Mouse (Mus musculus): Measurements from ENCODE around the gene Glcci1.

Gene Glcci1

GRCm38 (mm10) chr6:8556849-8557571 is 47.6 kb downstream of the Glcci1 start:
- DNase-seq = no peak

- no peak for DNase-seq
Observed at GRCm38 (mm10) chr6:8560682-8561081, 51.3 kb downstream of the Glcci1 start.

- DNase-seq = no peak
Observed at GRCm38 (mm10) chr6:8582377-8582776, 73.0 kb downstream of the Glcci1 start.

GRCm38 (mm10) chr6:8583892-8584291 is 74.5 kb downstream of the Glcci1 start:
- no peak for DNase-seq

- no peak for DNase-seq
Observed at GRCm38 (mm10) chr6:8591665-8592064, 82.3 kb downstream of the Glcci1 start.

GRCm38 (mm10) chr6:8617369-8617768 is 108.0 kb downstream of the Glcci1 start:
- no peak for DNase-seq

- peak; percentile 54 for DNase-seq
Observed at GRCm38 (mm10) chr6:8619582-8620350, 110.4 kb downstream of the Glcci1 start.

GRCm38 (mm10) chr6:8623045-8623444 is 113.6 kb downstream of the Glcci1 start:
- DNase-seq = no peak

GRCm38 (mm10) chr6:8628226-8628625 is 118.8 kb downstream of the Glcci1 start:
- no peak for DNase-seq

GRCm38 (mm10) chr6:8628715-8629267 is 119.4 kb downstream of the Glcci1 start:
- DNase-seq = no peak

GRCm38 (mm10) chr6:8630531-8630930 is 121.1 kb downstream of the Glcci1 start:
- DNase-seq = no peak

- no peak for DNase-seq
Observed at GRCm38 (mm10) chr6:8631362-8631761, 122.0 kb downstream of the Glcci1 start.

GRCm38 (mm10) chr6:8631986-8632632 is 122.7 kb downstream of the Glcci1 start:
- no peak for DNase-seq

- DNase-seq = no peak
Observed at GRCm38 (mm10) chr6:8632701-8633100, 123.3 kb downstream of the Glcci1 start.

- no peak for DNase-seq
Observed at GRCm38 (mm10) chr6:8638122-8638521, 128.7 kb downstream of the Glcci1 start.

GRCm38 (mm10) chr6:8638899-8639298 is 129.5 kb downstream of the Glcci1 start:
- DNase-seq = no peak

- DNase-seq = no peak
Observed at GRCm38 (mm10) chr6:8639526-8639925, 130.1 kb downstream of the Glcci1 start.

GRCm38 (mm10) chr6:8640863-8641262 is 131.5 kb downstream of the Glcci1 start:
- no peak for DNase-seq

GRCm38 (mm10) chr6:8644703-8645102 is 135.3 kb downstream of the Glcci1 start:
- no peak for DNase-seq

- no peak for DNase-seq
Observed at GRCm38 (mm10) chr6:8645708-8646107, 136.3 kb downstream of the Glcci1 start.

Measured in cerebellum, adult 11 months (tissue).